Mouse (Mus musculus) thymus, postnatal 4 days (tissue): ENCODE measurements around the gene Krtap31-1.
"Not testable (repeated sequence)": the region's sequence is repeated elsewhere in the genome, so short reads cannot be mapped to it uniquely, and the experiment has no call there.

Experiments
- DNase-seq: peaks from one replicate; pipeline ENCODE4 v3.0.0; 2021

The Krtap31-1 gene

DNA sequence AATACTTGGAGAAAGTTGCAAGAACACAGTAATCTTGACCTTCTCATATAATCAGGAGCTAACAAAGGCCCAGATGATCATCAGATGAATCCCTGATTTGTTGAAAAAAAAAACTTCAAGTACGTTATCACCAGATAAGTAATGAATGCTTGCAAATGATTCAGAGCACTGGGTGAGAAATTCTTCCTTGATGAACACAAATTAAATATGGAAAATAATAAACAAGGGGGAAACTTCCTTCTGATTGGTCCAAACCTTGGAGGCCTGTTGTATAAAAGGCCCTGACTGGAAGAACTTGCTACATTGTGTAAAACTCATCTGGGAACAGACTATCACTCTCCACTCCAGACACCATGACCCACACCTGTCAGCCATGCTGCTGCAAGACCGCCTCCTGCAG is at the start of gene Krtap31-1:
Krtap31-1 (plus strand) TSS at position 301 of the 400 bp plus-strand sequence.
- no peak for DNase-seq

DNA sequence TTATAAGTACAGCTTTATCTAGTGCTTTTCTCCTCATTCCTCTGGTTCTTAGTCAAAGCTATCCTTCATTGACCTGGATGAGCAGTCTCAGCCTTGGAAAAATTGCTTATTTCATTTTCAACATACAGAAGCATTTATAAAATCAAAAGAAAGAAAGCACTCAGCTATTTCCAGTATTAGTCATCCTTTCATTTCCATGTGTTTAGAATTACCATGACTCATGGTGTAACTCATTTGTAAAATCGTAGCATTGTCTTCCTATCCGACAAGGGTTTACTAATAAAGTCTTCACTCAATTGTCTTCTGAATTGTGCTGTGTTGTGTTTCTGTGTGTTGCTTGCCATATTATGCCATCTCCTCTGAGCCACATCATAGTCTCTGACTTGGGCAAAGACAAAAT is 49.0 kb upstream of the Krtap31-1 start:
- DNase-seq: no peak

DNA sequence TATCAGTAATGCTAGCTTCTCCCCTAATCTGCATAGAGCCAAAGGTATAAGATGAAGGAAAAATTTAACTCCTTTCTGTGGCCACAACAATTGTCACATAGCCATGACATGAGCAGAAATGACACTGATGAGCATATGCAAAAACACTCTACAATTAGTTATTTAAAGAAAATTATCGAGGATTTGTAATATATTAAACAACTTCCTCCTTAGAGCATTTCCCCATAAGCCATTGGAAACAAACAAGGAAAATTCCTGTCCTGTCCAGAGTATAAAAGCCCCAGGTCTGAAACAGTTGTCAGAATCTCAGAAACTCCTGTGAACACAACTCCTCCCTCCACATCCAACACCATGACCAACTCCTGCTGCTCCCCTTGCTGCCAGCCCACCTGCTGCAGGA is 43.5 kb upstream of the Krtap31-1 start, which contains the start of gene Gm11559:
Gm11559 (plus strand) TSS at position 301 of the 400 bp plus-strand sequence.
- DNase-seq: not testable (repeated sequence)

DNA sequence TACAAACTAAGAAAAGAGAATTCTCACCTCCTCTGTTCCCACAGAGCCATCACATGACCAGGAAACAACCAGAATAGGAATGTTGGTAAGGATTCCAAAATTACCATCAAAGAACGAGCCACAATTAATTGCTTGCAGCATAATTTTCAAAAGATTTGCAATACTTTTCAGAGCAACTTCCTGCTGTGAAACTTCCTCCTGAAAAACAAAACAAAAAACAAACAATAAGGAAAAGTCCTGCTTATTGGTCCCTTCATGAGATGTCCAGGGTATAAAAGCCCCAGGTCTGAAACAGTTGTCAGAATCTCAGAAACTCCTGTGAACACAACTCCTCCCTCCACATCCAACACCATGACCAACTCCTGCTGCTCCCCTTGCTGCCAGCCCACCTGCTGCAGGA is 34.6 kb upstream of the Krtap31-1 start, which contains the start of gene Krtap9-1:
Krtap9-1 (plus strand) TSS at position 301 of the 400 bp plus-strand sequence.
- DNase-seq: not testable (repeated sequence)

DNA sequence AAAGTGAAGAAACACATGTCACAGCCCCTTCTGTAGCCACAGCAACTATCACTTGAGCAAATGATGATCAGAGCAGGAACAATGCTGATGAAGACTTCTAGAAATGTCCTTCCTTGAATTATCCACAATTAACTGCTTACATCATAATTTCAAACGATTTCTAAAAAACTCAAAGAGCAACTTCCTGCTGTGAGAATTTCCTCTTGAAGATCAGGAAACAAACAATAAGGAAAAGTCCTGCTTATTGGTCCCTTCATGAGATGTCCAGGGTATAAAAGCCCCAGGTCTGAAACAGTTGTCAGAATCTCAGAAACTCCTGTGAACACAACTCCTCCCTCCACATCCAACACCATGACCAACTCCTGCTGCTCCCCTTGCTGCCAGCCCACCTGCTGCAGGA is 28.8 kb upstream of the Krtap31-1 start, which contains the start of gene Gm11567:
Gm11567 (plus strand) TSS at position 301 of the 400 bp plus-strand sequence.
- DNase-seq: not testable (repeated sequence)

DNA sequence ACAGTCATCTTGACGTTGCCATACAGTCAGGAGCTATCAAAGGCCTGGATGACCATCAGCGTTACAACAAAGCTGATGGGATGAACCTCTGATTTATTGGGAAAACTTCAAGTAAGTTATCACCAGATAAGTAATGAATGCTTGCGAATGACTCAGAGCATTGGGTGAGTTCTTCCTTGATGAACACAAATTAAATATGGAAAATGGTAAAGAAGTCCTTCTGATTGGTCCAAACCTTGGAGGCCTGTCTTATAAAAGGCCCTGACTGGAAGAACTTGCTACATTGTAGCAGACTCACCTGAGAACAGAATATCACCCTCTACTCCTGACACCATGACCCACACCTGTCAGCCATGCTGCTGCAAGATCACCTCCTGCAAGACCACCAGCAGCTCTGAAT is 6.7 kb downstream of the Krtap31-1 start, which contains the start of gene Gm11565:
Gm11565 (plus strand) TSS at position 301 of the 400 bp plus-strand sequence.
- DNase-seq: no peak

DNA sequence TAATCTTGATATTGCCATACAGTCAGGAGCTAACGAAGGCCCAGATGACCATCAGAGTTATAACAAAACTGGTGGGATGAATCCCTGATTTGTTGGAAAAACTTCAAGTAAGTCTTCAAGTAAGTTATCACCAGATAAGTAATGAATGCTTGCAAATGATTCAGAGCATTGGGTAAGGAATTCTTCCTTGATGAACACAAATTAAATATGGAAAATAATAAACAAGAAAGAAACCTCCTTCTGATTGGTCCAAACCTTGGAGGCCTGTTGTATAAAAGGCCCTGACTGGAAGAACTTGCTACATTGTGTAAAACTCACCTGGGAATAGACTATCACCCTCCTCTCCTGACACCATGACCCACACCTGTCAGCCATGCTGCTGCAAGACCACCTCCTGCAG is 28.3 kb downstream of the Krtap31-1 start, which contains the start of gene Krtap31-2:
Krtap31-2 (plus strand) TSS at position 301 of the 400 bp plus-strand sequence.
- DNase-seq: no peak

DNA sequence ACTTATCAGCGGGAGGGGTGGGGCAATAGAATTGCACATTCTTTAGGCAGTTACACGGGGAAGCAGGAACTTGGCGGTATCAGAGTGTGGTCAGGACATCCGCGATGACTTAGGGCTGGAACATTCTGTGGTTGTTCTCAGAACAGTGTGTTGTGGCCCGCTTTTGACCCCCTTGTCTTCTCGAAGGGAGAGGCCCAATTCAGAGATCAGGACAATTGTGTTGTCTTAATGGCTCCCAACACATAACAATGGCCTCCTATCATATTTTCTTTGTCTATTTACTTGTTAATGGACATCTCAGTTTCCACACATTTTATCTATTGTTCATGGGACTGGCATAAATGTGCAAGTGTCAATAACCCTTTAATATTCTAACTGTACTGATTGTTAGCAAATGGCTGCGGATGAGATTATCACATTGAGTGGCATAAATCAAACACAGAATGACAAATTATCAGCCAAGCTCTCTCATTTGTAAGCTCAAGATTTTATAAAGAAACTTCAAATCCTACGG is 30.1 kb downstream of the Krtap31-1 start:
- DNase-seq: no peak

DNA sequence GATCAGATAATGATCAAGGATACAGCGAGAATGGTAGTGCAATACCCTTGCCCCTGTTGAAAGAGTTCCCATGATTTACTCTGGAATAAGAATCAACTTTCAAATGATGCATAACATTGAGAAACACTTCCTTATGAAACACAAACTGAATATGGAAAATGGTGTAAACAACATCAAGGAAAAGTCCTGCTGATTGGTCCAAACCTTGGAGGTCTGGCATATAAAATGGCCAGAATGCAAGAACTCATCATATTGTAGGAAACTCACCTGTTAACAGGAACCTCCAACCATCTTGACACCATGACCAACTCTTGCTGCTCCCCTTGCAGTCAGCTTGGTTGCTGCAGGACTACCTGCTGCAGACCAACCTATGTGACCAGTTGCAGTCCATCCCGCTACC is 40.5 kb downstream of the Krtap31-1 start, which contains the start of gene Krtap9-5:
Krtap9-5 (plus strand) TSS at position 301 of the 400 bp plus-strand sequence.
- no peak for DNase-seq
